Mouse (Mus musculus) lung, embryonic 14.5 days (tissue): Measurements from ENCODE around the gene Sbno2. TPM values are rescaled to one million over a fixed set of nuclear protein-coding genes. Genes with fewer than 3 reads are reported as not detected.

Source experiments
- ATAC-seq: fragments of 200-750 bp; cut with Nextera tagmentation; 2 replicates; pipeline ENCODE4 v1.8.0; 2017; ENCODE audit warnings: mild to moderate bottlenecking, moderate TSS enrichment, moderate library complexity; ENCODE audit not compliant: insufficient read depth
- DNase-seq: peaks from one replicate; pipeline ENCODE4 v3.0.0-alpha.2; 2015
- H3K27ac ChIP-seq: fragments of 300-500 bp; sonication (generic); 2 replicates; pipeline ENCODE4 v1.5.1; 2014; ENCODE audit warnings: low read depth, mild to moderate bottlenecking, moderate library complexity
- H3K27me3 ChIP-seq: fragments of 300-500 bp; sonication (generic); 2 replicates; pipeline ENCODE4 v1.6.1; 2014; ENCODE audit warnings: low read length, control low read depth; ENCODE audit not compliant: insufficient read depth
- H3K36me3 ChIP-seq: fragments of 300-500 bp; sonication (generic); 2 replicates; pipeline ENCODE4 v1.6.1; 2014; ENCODE audit warnings: control low read depth; ENCODE audit not compliant: insufficient read depth
- H3K4me1 ChIP-seq: fragments of 300-500 bp; sonication (generic); 2 replicates; pipeline ENCODE4 v1.6.1; 2014; ENCODE audit warnings: antibody characterized with exemption, control low read depth; ENCODE audit not compliant: insufficient read depth
- H3K4me2 ChIP-seq: fragments of 300-500 bp; sonication (generic); 2 replicates; pipeline ENCODE4 v1.6.1; 2014; ENCODE audit warnings: mild to moderate bottlenecking
- H3K4me3 ChIP-seq: fragments of 300-500 bp; sonication (generic); 2 replicates; pipeline ENCODE4 v1.5.1; 2014; ENCODE audit warnings: low read depth, low read length
- H3K9ac ChIP-seq: fragments of 300-500 bp; sonication (generic); 2 replicates; pipeline ENCODE4 v1.6.1; 2014
- H3K9me3 ChIP-seq: fragments of 300-500 bp; sonication (generic); 2 replicates; pipeline ENCODE4 v1.6.1; 2016; ENCODE audit warnings: low read depth, low read length, control low read depth
- CTCF ChIP-seq: IDR thresholded peaks from 2 replicates; pipeline ENCODE4 v1.5.1; 2016; ENCODE audit warnings: antibody characterized with exemption, low read depth
- WGBS: fragments of 180-500 bp; shearing (Covaris S2); extraction: QIAGEN DNeasy Blood & Tissue Kit; methylation state at CpG from one replicate; pipeline ENCODE4 v1.1.7; 2014; 5-methylcytosine and 5-hydroxymethylcytosine counted together
- polyA plus RNA-seq: library from polyadenylated mRNA; unstranded; fragments of >200 nt; fragmentation: Nextera tagmentation; extraction: Ambion mirVana; gene quantifications from 2 replicates; pipeline ENCODE4 v1.2.1, GENCODE M21; 2014

Sbno2 gene
- 13.9 and 16.3 TPM in 2 replicates for polyA plus RNA-seq

- no peak within 1 kb of the TSS for H3K4me2 ChIP-seq
- H3K27me3 ChIP-seq = no peaks in the 10 kb centered on the region
- no peaks in the 10 kb centered on the region for H3K9me3 ChIP-seq
- TF ChIP-seq CTCF = no peak
- no peak within 1 kb of the TSS for H3K27ac ChIP-seq
- 60% methylated on average over 5 of the region's 5 CpGs for WGBS
- no peak within 1 kb of the TSS for H3K4me3 ChIP-seq
- H3K9ac ChIP-seq = peak within 1 kb of the TSS; percentile 29; the same call in 1 of the 2 replicates
- DNase-seq (no peak), ATAC-seq (no peak)
- H3K4me1 ChIP-seq = peaks cover 9% of the 10 kb centered on the region
- H3K36me3 ChIP-seq = no peaks in the 10 kb centered on the region
Measured at GRCm38 (mm10) chr10:80105460-80105859, at the start of gene Sbno2. Sbno2 (minus strand) TSS chr10:80105571.

- Histone ChIP-seq H3K4me2 (no peak overlapping the region), H3K4me1 (peaks cover 23% of the 10 kb centered on the region), H3K9me3 (no peaks in the 10 kb centered on the region), H3K27ac (no peak overlapping the region; the same call in 1 of the 2 replicates), H3K9ac (no peak overlapping the region; the same call in 1 of the 2 replicates), H3K4me3 (no peak overlapping the region), H3K36me3 (peaks cover 87% of the 10 kb centered on the region), H3K27me3 (no peaks in the 10 kb centered on the region)
- 82% methylated on average over 7 of the region's 7 CpGs for WGBS
- DNase-seq (no peak), ATAC-seq (no peak)
- TF ChIP-seq CTCF = no peak
Measured at GRCm38 (mm10) chr10:80154384-80154783, 49.0 kb upstream of the Sbno2 start.

- no peak for TF ChIP-seq CTCF
- H3K27ac ChIP-seq = peak overlapping the region; percentile 100; the same call in 1 of the 2 replicates
- peak overlapping the region; percentile 99; the same call in 1 of the 2 replicates for H3K4me3 ChIP-seq
- no peaks in the 10 kb centered on the region for H3K27me3 ChIP-seq
- DNase-seq (no peak), ATAC-seq (no peak)
- peaks cover 87% of the 10 kb centered on the region for H3K36me3 ChIP-seq
- 0 out of 2 replicates have a peak overlapping the region, but pooled peaks have one; percentile 99 for H3K9ac ChIP-seq
- WGBS = 73% methylated on average over 19 of the region's 19 CpGs
- H3K4me2 ChIP-seq = peak overlapping the region; percentile 100
- peaks cover 21% of the 10 kb centered on the region for H3K4me1 ChIP-seq
- H3K9me3 ChIP-seq = no peaks in the 10 kb centered on the region
Measured at GRCm38 (mm10) chr10:80153713-80154112, 48.3 kb upstream of the Sbno2 start.

GRCm38 (mm10) chr10:80152873-80153260 is 47.5 kb upstream of the Sbno2 start:
- DNase-seq = no peak
- TF ChIP-seq CTCF = no peak
- peaks cover 18% of the 10 kb centered on the region for H3K4me1 ChIP-seq

GRCm38 (mm10) chr10:80152071-80152872 is 46.9 kb upstream of the Sbno2 start:
- Histone ChIP-seq H3K9ac (peak overlapping the region; percentile 99), H3K4me3 (peak overlapping the region; percentile 99), H3K27ac (peak overlapping the region; percentile 100), H3K9me3 (no peaks in the 10 kb centered on the region), H3K4me2 (peak overlapping the region; percentile 100), H3K4me1 (peaks cover 14% of the 10 kb centered on the region), H3K27me3 (no peaks in the 10 kb centered on the region), H3K36me3 (peaks cover 75% of the 10 kb centered on the region)
- WGBS = 3% methylated on average over 15 of the region's 15 CpGs
- ATAC-seq (no peak), DNase-seq (peak; percentile 74)
- no peak for TF ChIP-seq CTCF

More at GRCm38 (mm10) chr10:80152873-80153260, 47.5 kb upstream of the Sbno2 start:
- 16% methylated on average over 3 of the region's 3 CpGs for WGBS
- Histone ChIP-seq H3K9me3 (no peaks in the 10 kb centered on the region), H3K27ac (peak overlapping the region; percentile 100), H3K4me3 (peak overlapping the region; percentile 99), H3K27me3 (no peaks in the 10 kb centered on the region), H3K9ac (peak overlapping the region; percentile 99), H3K4me2 (peak overlapping the region; percentile 100), H3K36me3 (peaks cover 79% of the 10 kb centered on the region)
- ATAC-seq = no peak

GRCm38 (mm10) chr10:80151211-80152034 is 46.1 kb upstream of the Sbno2 start:
- no peak for TF ChIP-seq CTCF
- Histone ChIP-seq H3K4me2 (peak overlapping the region; percentile 100), H3K9me3 (no peaks in the 10 kb centered on the region), H3K4me3 (peak overlapping the region; percentile 99), H3K27ac (peak overlapping the region; percentile 100), H3K27me3 (no peaks in the 10 kb centered on the region), H3K4me1 (peaks cover 10% of the 10 kb centered on the region; the same call in 1 of the 2 replicates), H3K36me3 (peaks cover 69% of the 10 kb centered on the region), H3K9ac (peak overlapping the region; percentile 99)
- ATAC-seq = no peak
- DNase-seq = peak; percentile 81
- 0% methylated on average over 25 of the region's 26 CpGs for WGBS
